12 mouse cellular contexts compared by ENCODE assay signal in the genomic region with DNA sequence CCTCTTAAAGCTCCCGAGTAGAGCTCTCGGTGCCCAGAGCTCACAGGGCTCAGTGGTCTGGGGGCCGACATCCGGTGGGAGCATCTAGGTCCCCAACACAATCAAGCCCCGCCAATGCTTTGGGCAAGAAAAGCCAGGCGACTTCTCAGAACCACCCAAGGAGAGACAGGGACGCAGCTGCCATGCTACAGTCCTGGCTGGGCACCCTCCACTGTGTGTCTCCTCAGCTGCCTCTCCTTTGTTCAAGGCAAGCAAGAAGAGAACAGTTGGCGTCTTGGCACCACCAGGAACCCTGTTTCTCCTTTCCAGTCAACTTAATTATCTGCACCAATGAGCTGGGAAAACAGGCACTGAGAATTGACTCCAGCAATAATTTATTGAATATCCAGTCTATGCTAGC. TPM values are rescaled to one million over a fixed set of nuclear protein-coding genes. Genes with fewer than 3 reads are reported as not detected.
DNase-seq lines count a peak whose midpoint lies in the region; ATAC-seq lines count a peak whose summit lies in the region.
"Had no signal": no experiment of that assay in that cellular context is flagged by ENCODE, and none has a peak within 500 bp of the region (broad histone marks: within the 10 kb centered on the region; RNA-seq: fewer than 3 reads in every experiment).

No protein-coding gene starts in this region.

- no peaks in the 10 kb centered on the region for H3K9me3 ChIP-seq in forebrain, embryonic 15.5 days
- H3K9me3 ChIP-seq in forebrain, embryonic 10.5 days = no peaks in the 10 kb centered on the region
- H3K9me3 ChIP-seq in kidney, embryonic 16.5 days (ENCODE audit: low read length) = no peaks in the 10 kb centered on the region
- H3K9me3 ChIP-seq in hindbrain, embryonic 15.5 days = no peaks in the 10 kb centered on the region

- no peaks in the 10 kb centered on the region for H3K36me3 ChIP-seq in forebrain, embryonic 15.5 days
- H3K36me3 ChIP-seq in forebrain, embryonic 10.5 days (replicated peaks) = no peaks in the 10 kb centered on the region; the same call in 1 of the 2 replicates
- no peaks in the 10 kb centered on the region for H3K36me3 ChIP-seq in kidney, embryonic 16.5 days (ENCODE audit: insufficient read depth, low read length)
- H3K36me3 ChIP-seq in hindbrain, embryonic 15.5 days = no peaks in the 10 kb centered on the region

- H3K4me1 ChIP-seq in forebrain, embryonic 15.5 days = no peaks in the 10 kb centered on the region
- peaks cover 12% of the 10 kb centered on the region for H3K4me1 ChIP-seq in forebrain, embryonic 10.5 days
- peaks cover 25% of the 10 kb centered on the region for H3K4me1 ChIP-seq in kidney, embryonic 16.5 days (ENCODE audit: insufficient read depth, low read length)
- peaks cover 22% of the 10 kb centered on the region for H3K4me1 ChIP-seq in hindbrain, embryonic 15.5 days (replicated peaks)

- no peak overlapping the region for H3K4me3 ChIP-seq in forebrain, embryonic 15.5 days
- no peak overlapping the region for H3K4me3 ChIP-seq in forebrain, embryonic 10.5 days
- no peak overlapping the region for H3K4me3 ChIP-seq in kidney, embryonic 16.5 days (ENCODE audit: low read length)
- no peak overlapping the region for H3K4me3 ChIP-seq in hindbrain, embryonic 15.5 days

- WGBS in forebrain, embryonic 15.5 days = 65% methylated on average over 8 of the region's 8 CpGs
- 81% methylated on average over 8 of the region's 8 CpGs for WGBS in forebrain, embryonic 10.5 days
- 56% methylated on average over 8 of the region's 8 CpGs for WGBS in kidney, embryonic 16.5 days
- 49% methylated on average over 8 of the region's 8 CpGs for WGBS in hindbrain, embryonic 15.5 days

- peak overlapping the region; percentile 38; the same call in 1 of the 2 replicates for H3K27ac ChIP-seq in forebrain, embryonic 15.5 days (replicated peaks)
- H3K27ac ChIP-seq in forebrain, embryonic 10.5 days = no peak overlapping the region
- peak overlapping the region; percentile 84 for H3K27ac ChIP-seq in kidney, embryonic 16.5 days (ENCODE audit: low read length)
- peak overlapping the region; percentile 58 for H3K27ac ChIP-seq in hindbrain, embryonic 15.5 days (replicated peaks)

- no peak overlapping the region for H3K9ac ChIP-seq in forebrain, embryonic 15.5 days (replicated peaks)
- H3K9ac ChIP-seq in kidney, embryonic 16.5 days (replicated peaks; ENCODE audit: low read length) = no peak overlapping the region
- no peak overlapping the region for H3K9ac ChIP-seq in hindbrain, embryonic 15.5 days
- H3K9ac ChIP-seq: lung, embryonic 14.5 days had no signal

- DNase-seq in forebrain, embryonic 10.5 days (ENCODE audit: extremely low spot score, low spot score) = no peak
- DNase-seq in kidney, adult 8-10 months = no peak
- peak; percentile 53 for DNase-seq in Muller cell, postnatal 12 days (ENCODE audit: inconsistent ontology term)
- DNase-seq in right cerebral cortex, postnatal 14 days = no peak
- DNase-seq: cerebellum, adult 18-20 months; kidney, postnatal 25 days; lung, embryonic 14.5 days had no signal

- H3K27me3 ChIP-seq in forebrain, embryonic 15.5 days = no peaks in the 10 kb centered on the region
- H3K27me3 ChIP-seq in forebrain, embryonic 10.5 days (ENCODE audit: poor library complexity, severe bottlenecking) = peaks cover 20% of the 10 kb centered on the region
- no peaks in the 10 kb centered on the region for H3K27me3 ChIP-seq in kidney, embryonic 16.5 days (ENCODE audit: insufficient read depth, low read length)
- no peaks in the 10 kb centered on the region for H3K27me3 ChIP-seq in hindbrain, embryonic 15.5 days

- 0 out of 2 replicates have a peak, but pooled peaks have one; percentile 43 for ATAC-seq in forebrain, embryonic 15.5 days (replicated peaks)
- peak; percentile 66; the same call in 1 of the 2 replicates for ATAC-seq in kidney, embryonic 16.5 days (ENCODE audit: low FRiP score, low TSS enrichment)
- ATAC-seq in hindbrain, embryonic 15.5 days (ENCODE audit: low FRiP score, low read depth) = 0 out of 2 replicates have a peak, but pooled peaks have one; percentile 51
- ATAC-seq in erythroblast, adult 5-6 weeks (replicated peaks; ENCODE audit: low FRiP score, poor library complexity, severe bottlenecking) = no peak

- no peak overlapping the region for H3K4me2 ChIP-seq in forebrain, embryonic 15.5 days (replicated peaks)
- H3K4me2 ChIP-seq in kidney, embryonic 16.5 days (replicated peaks; ENCODE audit: low read depth, low read length) = no peak overlapping the region
- no peak overlapping the region for H3K4me2 ChIP-seq in hindbrain, embryonic 15.5 days
- H3K4me2 ChIP-seq: liver, embryonic 11.5 days; lung, embryonic 14.5 days had no signal

RNA-seq across cellular contexts. Expression of a gene that starts 38.7 kb away (rescaled TPM):
- 17.7 and 18.0 TPM in 2 replicates for polyA plus RNA-seq in forebrain, embryonic 15.5 days (2015; fragmentation: Nextera tagmentation; extraction: Ambion mirVana)
- polyA plus RNA-seq in forebrain, embryonic 10.5 days (2016; fragmentation: Nextera tagmentation; extraction: Ambion mirVana) = 41.9 and 42.0 TPM in 2 replicates
- 141 and 157 TPM in 2 replicates for polyA plus RNA-seq in kidney, embryonic 16.5 days (2015; fragmentation: Nextera tagmentation; extraction: Ambion mirVana)
- polyA plus RNA-seq in hindbrain, embryonic 15.5 days (2015; fragmentation: Nextera tagmentation; extraction: Ambion mirVana) = 17.7 and 19.6 TPM in 2 replicates
- 23.4 and 27.6 TPM in 2 replicates for total RNA-seq in erythroblast, adult 5-6 weeks (2015; ENCODE audit: low replicate concordance)
- total RNA-seq in erythroblast, adult 5-6 weeks (2017; ENCODE audit: low replicate concordance) = 21.5 and 23.1 TPM in 2 replicates
